Mouse (Mus musculus): Measurements from ENCODE around the gene Tmem262.
A peak's percentile ranks its signal among the peaks of the same experiment; 100 is the strongest.

DNA sequence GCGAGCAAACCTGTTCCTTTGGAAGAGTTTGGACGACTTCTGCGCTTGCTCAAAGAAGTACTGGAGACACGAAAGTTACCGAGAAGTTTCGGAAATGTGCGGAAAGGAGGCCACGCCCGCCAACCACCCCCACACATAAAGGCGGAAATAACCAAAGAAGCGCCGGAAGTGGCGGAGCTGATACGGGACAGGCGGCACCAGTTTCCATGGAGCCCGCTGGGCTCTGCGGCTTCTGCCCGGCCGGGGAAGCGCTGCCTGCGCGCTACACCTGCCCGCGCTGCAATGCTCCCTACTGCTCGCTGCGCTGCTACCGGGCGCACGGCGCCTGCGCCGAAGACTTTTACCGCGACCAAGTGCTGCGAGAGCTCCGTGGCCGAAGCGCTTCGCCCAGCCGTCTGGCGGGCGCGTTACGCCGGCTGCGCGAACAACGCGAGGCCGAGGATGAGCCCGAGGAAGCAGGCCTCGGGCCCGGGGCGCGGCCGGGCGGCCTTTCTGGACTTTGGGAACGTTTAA is 18.8 kb upstream of the Tmem262 start, which contains the start of gene Znhit2:
- TF ChIP-seq POLR2A (IDR thresholded peaks at IDR 0.05; ENCODE audit: insufficient read length, low read depth): peak; percentile 73
- no peak for TF ChIP-seq TCF12 (IDR thresholded peaks at IDR 0.05; ENCODE audit: insufficient read depth, poor library complexity, severe bottlenecking)
- TF ChIP-seq MYOD1 (IDR thresholded peaks at IDR 0.05; ENCODE audit: control insufficient read depth in 1 of 3, insufficient read length in 2 of 3, low read depth in 2 of 3): peak in 2 of 3 experiments; percentile 18 to 74
- TF ChIP-seq E2F4 (IDR thresholded peaks at IDR 0.05; ENCODE audit: insufficient read depth): no peak
- no peak for TF ChIP-seq USF1 (IDR thresholded peaks at IDR 0.05; ENCODE audit: low read depth)
- TF ChIP-seq MYOG (IDR thresholded peaks at IDR 0.05; ENCODE audit: control insufficient read depth in 1 of 3, insufficient read depth in 1 of 3, insufficient read length in 2 of 3, low read depth in 2 of 3): peak in 2 of 3 experiments; percentile 44 to 48
- TF ChIP-seq POLR2AphosphoS2 (IDR thresholded peaks at IDR 0.05; ENCODE audit: insufficient read length, low read depth): peak; percentile 79
- TF ChIP-seq REST (IDR thresholded peaks at IDR 0.05; ENCODE audit: insufficient read depth, insufficient read length): no peak

Data from myocyte (in vitro differentiated cells).